Mouse (Mus musculus): Measurements from ENCODE around the gene Myl7.

DNA sequence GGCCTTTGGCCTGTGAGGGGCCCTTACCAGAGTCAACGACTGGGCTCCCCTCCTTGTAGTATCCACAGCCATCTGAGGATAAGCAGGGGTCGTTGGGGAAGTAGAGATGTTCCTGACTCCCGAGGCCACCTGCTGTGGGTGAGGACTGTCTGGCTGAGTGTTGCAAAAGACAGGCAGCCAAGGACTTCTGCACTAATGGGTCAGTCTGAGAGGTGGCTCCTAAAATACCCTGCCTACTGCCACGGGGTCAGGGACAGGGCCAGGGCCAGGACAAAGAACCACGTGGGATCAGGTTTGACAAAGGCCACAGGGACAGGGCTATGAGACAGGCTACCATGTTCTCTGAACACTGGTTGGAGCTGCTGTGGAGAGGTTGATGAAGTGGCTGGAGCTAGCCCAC lies 16.4 kb upstream of the Myl7 start:
- TF ChIP-seq POLR2A (IDR thresholded peaks at IDR 0.05; ENCODE audit: borderline replicate concordance, insufficient read depth, low read length) (no peak), CTCF (IDR thresholded peaks at IDR 0.05; ENCODE audit: borderline replicate concordance, insufficient read depth, low read depth, low read length) (no peak)

Measured in cerebellum, adult 2 months (tissue).